Mouse (Mus musculus): Measurements from ENCODE around the gene Fam71a. TPM values are rescaled to one million over a fixed set of nuclear protein-coding genes. Genes with fewer than 3 reads are reported as not detected.

The Fam71a gene
- not detected in 2 replicates for polyA plus RNA-seq (2015; fragmentation: Nextera tagmentation; extraction: Ambion mirVana)

GRCm38 (mm10) chr1:191164717-191165116, at the start of gene Fam71a:
Gene Fam71a, minus strand, starts transcription at chr1:191164817.
- no peak for ATAC-seq (ENCODE audit: low FRiP score)
- peaks cover 9% of the 10 kb centered on the region; the same call in 1 of the 2 replicates for H3K4me1 ChIP-seq
- H3K4me2 ChIP-seq: no peak within 1 kb of the TSS
- H3K9me3 ChIP-seq (replicated peaks): no peaks in the 10 kb centered on the region
- no peak within 1 kb of the TSS for H3K9ac ChIP-seq (replicated peaks)
- no peaks in the 10 kb centered on the region for H3K36me3 ChIP-seq
- no peaks in the 10 kb centered on the region for H3K27me3 ChIP-seq (replicated peaks)
- no peak within 1 kb of the TSS for H3K4me3 ChIP-seq (replicated peaks)
- H3K27ac ChIP-seq (replicated peaks): no peak within 1 kb of the TSS
- WGBS: 86% methylated on average over 3 of the region's 3 CpGs

- no peak for ATAC-seq (ENCODE audit: low FRiP score)
- WGBS: 55% methylated on average over 2 of the region's 2 CpGs
Measured at GRCm38 (mm10) chr1:191211096-191211495, 46.5 kb upstream of the Fam71a start.

GRCm38 (mm10) chr1:191205791-191206190, 41.2 kb upstream of the Fam71a start:
- Histone ChIP-seq H3K36me3 (no peaks in the 10 kb centered on the region), H3K27ac (replicated peaks) (no peak overlapping the region), H3K9me3 (replicated peaks) (no peaks in the 10 kb centered on the region), H3K9ac (replicated peaks) (no peak overlapping the region), H3K4me3 (replicated peaks) (no peak overlapping the region), H3K27me3 (replicated peaks) (no peaks in the 10 kb centered on the region), H3K4me2 (no peak overlapping the region), H3K4me1 (no peaks in the 10 kb centered on the region)
- no peak for ATAC-seq (ENCODE audit: low FRiP score)
- 84% methylated on average over 5 of the region's 5 CpGs for WGBS

More at GRCm38 (mm10) chr1:191211096-191211495, 46.5 kb upstream of the Fam71a start:
- H3K36me3 ChIP-seq: no peaks in the 10 kb centered on the region
- H3K27ac ChIP-seq (replicated peaks): no peak overlapping the region
- H3K9ac ChIP-seq (replicated peaks): no peak overlapping the region
- H3K4me2 ChIP-seq: no peak overlapping the region
- no peak overlapping the region for H3K4me3 ChIP-seq (replicated peaks)
- H3K9me3 ChIP-seq (replicated peaks): no peaks in the 10 kb centered on the region
- 0 out of 2 replicates have a peak, but pooled peaks cover under 1% of the 10 kb centered on the region for H3K4me1 ChIP-seq
- H3K27me3 ChIP-seq (replicated peaks): no peaks in the 10 kb centered on the region; the same call in 1 of the 2 replicates

GRCm38 (mm10) chr1:191204876-191205275, 40.3 kb upstream of the Fam71a start:
- Histone ChIP-seq H3K4me2 (no peak overlapping the region), H3K4me3 (replicated peaks) (no peak overlapping the region), H3K9ac (replicated peaks) (no peak overlapping the region), H3K36me3 (no peaks in the 10 kb centered on the region), H3K27ac (replicated peaks) (no peak overlapping the region), H3K4me1 (no peaks in the 10 kb centered on the region), H3K27me3 (replicated peaks) (no peaks in the 10 kb centered on the region), H3K9me3 (replicated peaks) (no peaks in the 10 kb centered on the region)
- no peak for ATAC-seq (ENCODE audit: low FRiP score)
- WGBS: 84% methylated on average over 5 of the region's 5 CpGs

- WGBS: 76% methylated on average over 2 of the region's 2 CpGs
- Histone ChIP-seq H3K4me1 (no peaks in the 10 kb centered on the region), H3K36me3 (no peaks in the 10 kb centered on the region), H3K4me2 (no peak overlapping the region), H3K27me3 (replicated peaks) (no peaks in the 10 kb centered on the region), H3K4me3 (replicated peaks) (no peak overlapping the region), H3K9me3 (replicated peaks) (no peaks in the 10 kb centered on the region), H3K9ac (replicated peaks) (no peak overlapping the region), H3K27ac (replicated peaks) (no peak overlapping the region)
- no peak for ATAC-seq (ENCODE audit: low FRiP score)
Measured at GRCm38 (mm10) chr1:191203496-191203895, 38.9 kb upstream of the Fam71a start.

- no peak overlapping the region for H3K4me2 ChIP-seq
- 88% methylated on average over 11 of the region's 11 CpGs for WGBS
- no peaks in the 10 kb centered on the region for H3K36me3 ChIP-seq
- H3K4me1 ChIP-seq: no peaks in the 10 kb centered on the region
- no peak for ATAC-seq (ENCODE audit: low FRiP score)
- no peak overlapping the region for H3K4me3 ChIP-seq (replicated peaks)
- no peaks in the 10 kb centered on the region for H3K9me3 ChIP-seq (replicated peaks)
- no peaks in the 10 kb centered on the region for H3K27me3 ChIP-seq (replicated peaks)
- no peak overlapping the region for H3K27ac ChIP-seq (replicated peaks)
- H3K9ac ChIP-seq (replicated peaks): no peak overlapping the region
Measured at GRCm38 (mm10) chr1:191202208-191202952, 37.8 kb upstream of the Fam71a start.

GRCm38 (mm10) chr1:191200816-191201602, 36.4 kb upstream of the Fam71a start:
- no peaks in the 10 kb centered on the region for H3K36me3 ChIP-seq
- H3K9ac ChIP-seq (replicated peaks): no peak overlapping the region
- no peak for ATAC-seq (ENCODE audit: low FRiP score)
- no peaks in the 10 kb centered on the region for H3K4me1 ChIP-seq
- no peak overlapping the region for H3K4me3 ChIP-seq (replicated peaks)
- H3K4me2 ChIP-seq: no peak overlapping the region
- WGBS: 90% methylated on average over 9 of the region's 9 CpGs
- H3K27me3 ChIP-seq (replicated peaks): no peaks in the 10 kb centered on the region
- H3K9me3 ChIP-seq (replicated peaks): no peaks in the 10 kb centered on the region
- H3K27ac ChIP-seq (replicated peaks): no peak overlapping the region

GRCm38 (mm10) chr1:191197916-191198315, 33.3 kb upstream of the Fam71a start:
- Histone ChIP-seq H3K27ac (replicated peaks) (no peak overlapping the region), H3K36me3 (no peaks in the 10 kb centered on the region), H3K27me3 (replicated peaks) (no peaks in the 10 kb centered on the region), H3K4me1 (no peaks in the 10 kb centered on the region), H3K9ac (replicated peaks) (no peak overlapping the region), H3K9me3 (replicated peaks) (no peaks in the 10 kb centered on the region), H3K4me3 (replicated peaks) (no peak overlapping the region), H3K4me2 (no peak overlapping the region)
- WGBS: 81% methylated on average over 7 of the region's 7 CpGs
- no peak for ATAC-seq (ENCODE audit: low FRiP score)

GRCm38 (mm10) chr1:191196016-191196415, 31.4 kb upstream of the Fam71a start:
- no peak for ATAC-seq (ENCODE audit: low FRiP score)
- no peaks in the 10 kb centered on the region for H3K4me1 ChIP-seq
- no peak overlapping the region for H3K4me3 ChIP-seq (replicated peaks)
- no peak overlapping the region for H3K27ac ChIP-seq (replicated peaks)
- H3K27me3 ChIP-seq (replicated peaks): 0 out of 2 replicates have a peak, but pooled peaks cover 3% of the 10 kb centered on the region
- no peak overlapping the region for H3K9ac ChIP-seq (replicated peaks)
- 93% methylated on average over 6 of the region's 6 CpGs for WGBS
- H3K4me2 ChIP-seq: no peak overlapping the region
- no peaks in the 10 kb centered on the region for H3K9me3 ChIP-seq (replicated peaks)
- H3K36me3 ChIP-seq: no peaks in the 10 kb centered on the region

GRCm38 (mm10) chr1:191193657-191194424, 29.2 kb upstream of the Fam71a start:
- H3K27me3 ChIP-seq (replicated peaks): peaks cover 14% of the 10 kb centered on the region
- no peaks in the 10 kb centered on the region for H3K36me3 ChIP-seq
- no peak overlapping the region for H3K4me2 ChIP-seq
- WGBS: 44% methylated on average over 14 of the region's 14 CpGs
- H3K9ac ChIP-seq (replicated peaks): no peak overlapping the region
- no peak for ATAC-seq (ENCODE audit: low FRiP score)
- H3K27ac ChIP-seq (replicated peaks): no peak overlapping the region
- no peaks in the 10 kb centered on the region for H3K9me3 ChIP-seq (replicated peaks)
- H3K4me3 ChIP-seq (replicated peaks): no peak overlapping the region
- H3K4me1 ChIP-seq: no peaks in the 10 kb centered on the region

GRCm38 (mm10) chr1:191192751-191193150, 28.1 kb upstream of the Fam71a start:
- Histone ChIP-seq H3K4me1 (no peaks in the 10 kb centered on the region), H3K4me3 (replicated peaks) (no peak overlapping the region), H3K4me2 (no peak overlapping the region), H3K27me3 (replicated peaks) (peaks cover 23% of the 10 kb centered on the region), H3K9ac (replicated peaks) (no peak overlapping the region), H3K36me3 (no peaks in the 10 kb centered on the region), H3K27ac (replicated peaks) (no peak overlapping the region), H3K9me3 (replicated peaks) (no peaks in the 10 kb centered on the region)
- 86% methylated on average over 6 of the region's 6 CpGs for WGBS
- no peak for ATAC-seq (ENCODE audit: low FRiP score)
